Comparison of ENCODE assay signal across 16 mouse cellular contexts in genomic region chrX:85827719-85828453, GRCm38 (mm10). TPM values are rescaled to one million over a fixed set of nuclear protein-coding genes. Genes with fewer than 3 reads are reported as not detected.
"Had no signal": no experiment of that assay in that cellular context is flagged by ENCODE, and none has a peak within 500 bp of the region (broad histone marks: within the 10 kb centered on the region; RNA-seq: fewer than 3 reads in every experiment).

No protein-coding gene starts in this region.

- H3K27ac ChIP-seq: limb, embryonic 10.5 days; liver, embryonic 12.5 days; lung, embryonic 15.5 days; midbrain, embryonic 12.5 days; neural tube, embryonic 15.5 days had no signal

- DNase-seq: kidney, postnatal 10 days; layer of hippocampus, adult 9-11 months; spleen, adult 18-20 months; thymus, adult 18-20 months; thymus, postnatal 14 days had no signal

- H3K4me3 ChIP-seq: limb, embryonic 10.5 days; liver, embryonic 12.5 days; lung, embryonic 15.5 days; megakaryocyte, embryonic 14.5 days; midbrain, embryonic 12.5 days; myocyte; neural tube, embryonic 15.5 days had no signal

- ATAC-seq: hindbrain, embryonic 16.5 days; inflammation-experienced regulatory T-cells, adult 6 months; intestine, postnatal 0 days; liver, embryonic 12.5 days had no signal

RNA-seq across cellular contexts. Expression of gene 5430427O19Rik, which starts 42.3 kb away (rescaled TPM):
- total RNA-seq: midbrain, postnatal 0 days had no signal
